Mouse (Mus musculus): ENCODE measurements around the gene Slc16a7. TPM values are rescaled to one million over a fixed set of nuclear protein-coding genes. Genes with fewer than 3 reads are reported as not detected.

The Slc16a7 gene
- polyA plus RNA-seq, 1 experiment from 2014 or later, result 4.6 TPM

- H3K36me3 ChIP-seq (ENCODE audit: control insufficient read depth, insufficient read depth), result no peaks in the 10 kb centered on the region
- 77% methylated on average over 2 of the region's 2 CpGs for WGBS
- H3K9ac ChIP-seq (ENCODE audit: low read length), result no peak overlapping the region
- no peaks in the 10 kb centered on the region for H3K27me3 ChIP-seq (ENCODE audit: control insufficient read depth, insufficient read depth, low read length)
- no peaks in the 10 kb centered on the region for H3K9me3 ChIP-seq (replicated peaks; ENCODE audit: control insufficient read depth, low read length)
- no peak overlapping the region for H3K27ac ChIP-seq (ENCODE audit: low read length)
- H3K4me3 ChIP-seq (ENCODE audit: low read length), result no peak overlapping the region
- no peak overlapping the region for H3K4me2 ChIP-seq (ENCODE audit: low read depth, low read length)
- ATAC-seq (replicated peaks; ENCODE audit: extremely low read depth, insufficient read depth, low FRiP score), result no peak
- H3K4me1 ChIP-seq (ENCODE audit: control insufficient read depth, insufficient read depth, low read length), result no peaks in the 10 kb centered on the region
Measured at GRCm38 (mm10) chr10:125177782-125178181, 211.5 kb downstream of the Slc16a7 start.

GRCm38 (mm10) chr10:125175013-125175650 lies 214.1 kb downstream of the Slc16a7 start:
- WGBS, result 78% methylated on average over 5 of the region's 5 CpGs
- no peaks in the 10 kb centered on the region for H3K27me3 ChIP-seq (ENCODE audit: control insufficient read depth, insufficient read depth, low read length)
- H3K4me3 ChIP-seq (ENCODE audit: low read length), result no peak overlapping the region
- no peak overlapping the region for H3K27ac ChIP-seq (ENCODE audit: low read length)
- H3K4me2 ChIP-seq (ENCODE audit: low read depth, low read length), result no peak overlapping the region
- H3K36me3 ChIP-seq (ENCODE audit: control insufficient read depth, insufficient read depth), result no peaks in the 10 kb centered on the region
- no peak overlapping the region for H3K9ac ChIP-seq (ENCODE audit: low read length)
- H3K9me3 ChIP-seq (replicated peaks; ENCODE audit: control insufficient read depth, low read length), result no peaks in the 10 kb centered on the region
- no peak for ATAC-seq (replicated peaks; ENCODE audit: extremely low read depth, insufficient read depth, low FRiP score)
- H3K4me1 ChIP-seq (ENCODE audit: control insufficient read depth, insufficient read depth, low read length), result no peaks in the 10 kb centered on the region

- Histone ChIP-seq H3K4me3 (ENCODE audit: low read length) (no peak overlapping the region), H3K9me3 (replicated peaks; ENCODE audit: control insufficient read depth, low read length) (no peaks in the 10 kb centered on the region), H3K36me3 (ENCODE audit: control insufficient read depth, insufficient read depth) (no peaks in the 10 kb centered on the region), H3K27ac (ENCODE audit: low read length) (no peak overlapping the region), H3K9ac (ENCODE audit: low read length) (no peak overlapping the region), H3K4me2 (ENCODE audit: low read depth, low read length) (no peak overlapping the region), H3K27me3 (ENCODE audit: control insufficient read depth, insufficient read depth, low read length) (no peaks in the 10 kb centered on the region), H3K4me1 (ENCODE audit: control insufficient read depth, insufficient read depth, low read length) (no peaks in the 10 kb centered on the region)
- WGBS, result 83% methylated on average over 10 of the region's 10 CpGs
- no peak for ATAC-seq (replicated peaks; ENCODE audit: extremely low read depth, insufficient read depth, low FRiP score)
Measured at GRCm38 (mm10) chr10:125171625-125172024, 217.6 kb downstream of the Slc16a7 start.

- no peaks in the 10 kb centered on the region for H3K4me1 ChIP-seq (ENCODE audit: control insufficient read depth, insufficient read depth, low read length)
- H3K4me2 ChIP-seq (ENCODE audit: low read depth, low read length), result no peak overlapping the region
- ATAC-seq (replicated peaks; ENCODE audit: extremely low read depth, insufficient read depth, low FRiP score), result no peak
- H3K27ac ChIP-seq (ENCODE audit: low read length), result no peak overlapping the region
- 81% methylated on average over 6 of the region's 6 CpGs for WGBS
- H3K4me3 ChIP-seq (ENCODE audit: low read length), result no peak overlapping the region
- H3K9ac ChIP-seq (ENCODE audit: low read length), result no peak overlapping the region
- no peaks in the 10 kb centered on the region for H3K27me3 ChIP-seq (ENCODE audit: control insufficient read depth, insufficient read depth, low read length)
- H3K9me3 ChIP-seq (replicated peaks; ENCODE audit: control insufficient read depth, low read length), result no peaks in the 10 kb centered on the region
- H3K36me3 ChIP-seq (ENCODE audit: control insufficient read depth, insufficient read depth), result no peaks in the 10 kb centered on the region
Measured at GRCm38 (mm10) chr10:125171154-125171553, 218.1 kb downstream of the Slc16a7 start.
